In genomic region chr10:61811987-61812386, GRCm38 (mm10) we compare ENCODE assay signal across 18 mouse cellular contexts. TPM values are rescaled to one million over a fixed set of nuclear protein-coding genes. Genes with fewer than 3 reads are reported as not detected.
A peak's percentile ranks its signal among the peaks of the same experiment; 100 is the strongest.
DNase-seq lines count a peak whose midpoint lies in the region; ATAC-seq and TF ChIP-seq lines count a peak whose summit lies in the region.
"Had no signal": no experiment of that assay in that cellular context is flagged by ENCODE, and none has a peak within 500 bp of the region (broad histone marks: within the 10 kb centered on the region; RNA-seq: fewer than 3 reads in every experiment).

No protein-coding gene starts in this region.

- no peaks in the 10 kb centered on the region for H3K4me1 ChIP-seq in kidney, postnatal 0 days (replicated peaks; ENCODE audit: insufficient read depth, low read length)
- peaks cover 18% of the 10 kb centered on the region for H3K4me1 ChIP-seq in embryonic facial prominence, embryonic 13.5 days
- peaks cover 18% of the 10 kb centered on the region for H3K4me1 ChIP-seq in limb, embryonic 10.5 days
- H3K4me1 ChIP-seq: heart, embryonic 12.5 days had no signal

- H3K27me3 ChIP-seq in kidney, postnatal 0 days (ENCODE audit: insufficient read depth, low read length) = no peaks in the 10 kb centered on the region
- no peaks in the 10 kb centered on the region for H3K27me3 ChIP-seq in embryonic facial prominence, embryonic 13.5 days
- no peaks in the 10 kb centered on the region for H3K27me3 ChIP-seq in limb, embryonic 10.5 days (ENCODE audit: low read depth, poor library complexity, severe bottlenecking)
- H3K27me3 ChIP-seq: heart, embryonic 12.5 days had no signal

- H3K36me3 ChIP-seq in kidney, postnatal 0 days (ENCODE audit: insufficient read depth, low read length) = no peaks in the 10 kb centered on the region
- no peaks in the 10 kb centered on the region for H3K36me3 ChIP-seq in embryonic facial prominence, embryonic 13.5 days
- H3K36me3 ChIP-seq in limb, embryonic 10.5 days = no peaks in the 10 kb centered on the region
- H3K36me3 ChIP-seq: heart, embryonic 12.5 days had no signal

- DNase-seq in kidney, postnatal 0 days (ENCODE audit: low spot score) = peak; percentile 44
- DNase-seq in kidney, postnatal 25 days = no peak
- peak; percentile 46 for DNase-seq in limb, embryonic 10.5 days (ENCODE audit: low spot score)
- no peak for DNase-seq in right cerebral cortex, adult 18-20 months
- DNase-seq in layer of hippocampus, postnatal 14 days (ENCODE audit: low spot score in 2 of 2) = no peak
- DNase-seq: adrenal gland, adult 2 months; cerebellum, adult 8-10 months; heart, adult 11 months; heart, postnatal 14 days; midbrain, embryonic 14.5 days; right cerebral cortex, postnatal 14 days had no signal

- no peak overlapping the region for H3K4me2 ChIP-seq in kidney, postnatal 0 days (ENCODE audit: low read length)
- H3K4me2 ChIP-seq in embryonic facial prominence, embryonic 13.5 days = peak overlapping the region; percentile 30
- H3K4me2 ChIP-seq: heart, embryonic 12.5 days; hindbrain, embryonic 14.5 days had no signal

- no peak for TF ChIP-seq CTCF in kidney, postnatal 0 days (IDR thresholded peaks at IDR 0.05; ENCODE audit: low read depth)

- ATAC-seq in kidney, postnatal 0 days (replicated peaks; ENCODE audit: low FRiP score, low read depth) = no peak
- ATAC-seq in embryonic facial prominence, embryonic 13.5 days (ENCODE audit: insufficient number of reproducible peaks, insufficient read depth, low FRiP score, low TSS enrichment, low read depth) = 0 out of 2 replicates have a peak, but pooled peaks have one; percentile 48
- ATAC-seq in megakaryocyte-erythroid progenitor cell, adult 5-6 weeks (replicated peaks; ENCODE audit: low FRiP score, low TSS enrichment, poor library complexity, severe bottlenecking) = no peak
- ATAC-seq: intestine, embryonic 16.5 days had no signal

- H3K9ac ChIP-seq in kidney, postnatal 0 days (ENCODE audit: low read depth, low read length) = no peak overlapping the region
- no peak overlapping the region for H3K9ac ChIP-seq in embryonic facial prominence, embryonic 13.5 days
- H3K9ac ChIP-seq: heart, embryonic 12.5 days; hindbrain, embryonic 14.5 days; liver, embryonic 14.5 days had no signal

- H3K9me3 ChIP-seq in kidney, postnatal 0 days (replicated peaks; ENCODE audit: low read length) = no peaks in the 10 kb centered on the region
- H3K9me3 ChIP-seq in embryonic facial prominence, embryonic 13.5 days = 0 out of 2 replicates have a peak, but pooled peaks cover 5% of the 10 kb centered on the region
- H3K9me3 ChIP-seq in limb, embryonic 10.5 days (replicated peaks) = no peaks in the 10 kb centered on the region

- 56% methylated on average over 5 of the region's 5 CpGs for WGBS in kidney, postnatal 0 days
- WGBS in embryonic facial prominence, embryonic 13.5 days = 14% methylated on average over 5 of the region's 5 CpGs
- 41% methylated on average over 5 of the region's 5 CpGs for WGBS in limb, embryonic 10.5 days

- no peak overlapping the region for H3K4me3 ChIP-seq in kidney, postnatal 0 days (replicated peaks; ENCODE audit: low read depth, low read length)
- no peak overlapping the region for H3K4me3 ChIP-seq in embryonic facial prominence, embryonic 13.5 days
- H3K4me3 ChIP-seq in limb, embryonic 10.5 days = no peak overlapping the region
- H3K4me3 ChIP-seq: heart, embryonic 12.5 days; myocyte had no signal

- no peak overlapping the region for H3K27ac ChIP-seq in kidney, postnatal 0 days
- peak overlapping the region; percentile 94 for H3K27ac ChIP-seq in embryonic facial prominence, embryonic 13.5 days
- peak overlapping the region; percentile 78 for H3K27ac ChIP-seq in limb, embryonic 10.5 days
- H3K27ac ChIP-seq: hindbrain, embryonic 14.5 days; liver, embryonic 14.5 days had no signal

RNA-seq across cellular contexts. Expression of gene H2afy2, which starts 28.0 kb away (rescaled TPM):
- 83.0 and 87.4 TPM in 2 replicates for polyA plus RNA-seq in kidney, postnatal 0 days (2015; fragmentation: Nextera tagmentation; extraction: Ambion mirVana)
- 281 and 321 TPM in 2 replicates for polyA plus RNA-seq in embryonic facial prominence, embryonic 13.5 days (2015; fragmentation: Nextera tagmentation; extraction: Ambion mirVana)
- polyA plus RNA-seq in limb, embryonic 10.5 days (2016; fragmentation: Nextera tagmentation; extraction: Ambion mirVana) = 285 and 298 TPM in 2 replicates
- total RNA-seq in layer of hippocampus, postnatal 14 days (2021) = 10 to 100 TPM; 20.2 to 23.4 TPM
- not detected in 2 replicates for total RNA-seq in megakaryocyte-erythroid progenitor cell, adult 5-6 weeks (2014; fragmentation: Nextera tagmentation)
- total RNA-seq in megakaryocyte-erythroid progenitor cell, adult 5-6 weeks (2017) = not detected in 2 replicates

Comparison
In these comparisons a context has a peak if more than half of its experiments do, and no peak if none do; other contexts are left out.
1. DNase-seq: peak in kidney, postnatal 0 days (single experiment) and limb, embryonic 10.5 days (single experiment); none in kidney, postnatal 25 days (0 of 2), right cerebral cortex, adult 18-20 months (single experiment) and layer of hippocampus, postnatal 14 days (0 of 2).